Mouse (Mus musculus): ENCODE measurements around the gene Gmeb1. TPM values are rescaled to one million over a fixed set of nuclear protein-coding genes. Genes with fewer than 3 reads are reported as not detected.
A peak's percentile ranks its signal among the peaks of the same experiment; 100 is the strongest.
"Not testable (repeated sequence)": the region's sequence is repeated elsewhere in the genome, so short reads cannot be mapped to it uniquely, and the experiment has no call there.

The Gmeb1 gene
- polyA plus RNA-seq, 2 experiments from 2014 or later, result 16.7 to 17.7 TPM

GRCm38 (mm10) chr4:132273166-132273565, 11.8 kb upstream of the Gmeb1 start:
- ATAC-seq, result no peak

GRCm38 (mm10) chr4:132269740-132270560, 8.5 kb upstream of the Gmeb1 start:
- ATAC-seq, result peak; percentile 67

GRCm38 (mm10) chr4:132268871-132269739, 7.7 kb upstream of the Gmeb1 start:
- ATAC-seq, result no peak

GRCm38 (mm10) chr4:132266835-132267349, 5.5 kb upstream of the Gmeb1 start:
- no peak for ATAC-seq

GRCm38 (mm10) chr4:132263313-132263712, 1.9 kb upstream of the Gmeb1 start:
- ATAC-seq, result no peak

- no peak for ATAC-seq
These were observed 885 bp upstream of the Gmeb1 start for GRCm38 (mm10) chr4:132262358-132262616.

- peak; percentile 64 for ATAC-seq
These were observed 710 bp downstream of the Gmeb1 start for GRCm38 (mm10) chr4:132260404-132261379.

GRCm38 (mm10) chr4:132259248-132259647, 2.2 kb downstream of the Gmeb1 start:
- no peak for ATAC-seq

GRCm38 (mm10) chr4:132256384-132256783, 5.0 kb downstream of the Gmeb1 start:
- no peak for ATAC-seq

GRCm38 (mm10) chr4:132254986-132255385, 6.4 kb downstream of the Gmeb1 start:
- no peak for ATAC-seq

GRCm38 (mm10) chr4:132253622-132254021, 7.8 kb downstream of the Gmeb1 start:
- ATAC-seq, result no peak

GRCm38 (mm10) chr4:132253128-132253527, 8.3 kb downstream of the Gmeb1 start:
- no peak for ATAC-seq

- no peak for ATAC-seq
These were observed 9.8 kb downstream of the Gmeb1 start for GRCm38 (mm10) chr4:132251596-132251995.

- no peak for ATAC-seq
These were observed 13.9 kb downstream of the Gmeb1 start for GRCm38 (mm10) chr4:132247451-132247997.

- peak; percentile 78 for ATAC-seq
These were observed 15.8 kb downstream of the Gmeb1 start for GRCm38 (mm10) chr4:132245643-132246042.

GRCm38 (mm10) chr4:132241208-132241607, 20.2 kb downstream of the Gmeb1 start:
- ATAC-seq, result no peak

- ATAC-seq, result no peak
These were observed 21.0 kb downstream of the Gmeb1 start for GRCm38 (mm10) chr4:132240367-132240766.

GRCm38 (mm10) chr4:132238356-132238755, 23.0 kb downstream of the Gmeb1 start:
- no peak for ATAC-seq

GRCm38 (mm10) chr4:132234710-132235109, 26.7 kb downstream of the Gmeb1 start:
- no peak for ATAC-seq

GRCm38 (mm10) chr4:132230422-132230821, 31.0 kb downstream of the Gmeb1 start:
- no peak for ATAC-seq

GRCm38 (mm10) chr4:132222001-132222400, 39.4 kb downstream of the Gmeb1 start:
- ATAC-seq, result not testable (repeated sequence)

GRCm38 (mm10) chr4:132218439-132218838, 43.0 kb downstream of the Gmeb1 start:
- ATAC-seq, result not testable (repeated sequence)
